Mouse (Mus musculus) kidney, adult 2 months (tissue): ENCODE results near the gene Casq1.

Experiments
- CTCF ChIP-seq: fragments of 200-500 bp; conservative IDR thresholded peaks from 2 replicates; pipeline ENCODE4 v1.5.1; 2011; ENCODE audit warnings: low read depth, mild to moderate bottlenecking, control low read depth, low read length, moderate library complexity, mixed read lengths; ENCODE audit not compliant: insufficient read depth, insufficient read length
- POLR2A ChIP-seq: fragments of 200-500 bp; IDR thresholded peaks from one replicate; pipeline ENCODE4 v1.6.1; 2011; ENCODE audit warnings: low read depth, low read length, control low read depth

DNA sequence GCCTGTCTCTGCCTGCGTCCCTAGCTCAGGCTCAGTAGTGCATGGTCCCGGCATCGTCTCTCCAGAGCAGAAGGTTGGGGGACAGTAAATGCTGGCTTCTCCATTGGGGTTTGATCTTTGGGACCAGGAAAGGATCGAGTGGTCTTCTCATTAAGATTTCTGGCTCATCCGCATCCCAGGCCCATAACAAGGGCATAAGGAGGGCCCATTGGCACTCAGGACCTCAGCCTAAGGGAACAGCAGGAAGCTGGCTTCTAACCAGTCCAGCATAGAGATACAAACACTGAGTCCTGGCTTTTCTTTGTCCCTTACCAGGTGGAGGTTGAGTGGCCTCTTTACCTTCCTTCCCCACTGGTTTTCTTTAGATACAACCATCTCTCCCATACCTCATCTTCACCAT, 21.8 kb downstream of the Casq1 start:
- TF ChIP-seq CTCF: no peak
- TF ChIP-seq POLR2A: no peak
